Mouse (Mus musculus): Measurements from ENCODE around the gene Sec23ip. TPM values are rescaled to one million over a fixed set of nuclear protein-coding genes. Genes with fewer than 3 reads are reported as not detected.

Sec23ip gene
- polyA plus RNA-seq, 1 experiment, result 4.3 TPM

DNA sequence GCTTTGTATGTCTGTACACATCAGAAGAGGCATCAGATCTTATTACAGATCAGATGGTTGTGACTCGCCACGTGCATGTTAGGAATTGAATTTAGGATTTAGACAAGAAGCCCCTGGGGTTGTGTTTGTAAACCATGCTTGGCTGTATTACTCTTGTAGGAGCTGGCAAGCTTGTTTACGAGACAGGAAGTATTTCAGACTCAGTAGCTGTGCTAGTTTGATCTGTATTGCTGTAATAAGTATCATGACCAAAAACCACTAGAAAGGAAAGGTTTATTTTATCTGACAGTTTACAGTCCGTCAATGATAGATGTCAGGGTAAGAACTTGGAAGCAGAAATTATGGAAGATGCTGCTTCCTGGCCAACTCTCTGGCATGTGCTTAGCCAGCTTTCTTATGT is 14.2 kb downstream of the Sec23ip start:
- H3K36me3 ChIP-seq (replicated peaks; ENCODE audit: low read length), result peaks cover 96% of the 10 kb centered on the region
- H3K4me1 ChIP-seq, result no peaks in the 10 kb centered on the region
- H3K27me3 ChIP-seq (replicated peaks), result no peaks in the 10 kb centered on the region
- TF ChIP-seq GATA1 (IDR thresholded peaks at IDR 0.05; ENCODE audit: borderline replicate concordance, low read length) (no peak), FLI1 (IDR thresholded peaks at IDR 0.05; ENCODE audit: low read length) (no peak)
- H3K9me3 ChIP-seq, result no peaks in the 10 kb centered on the region; the same call in 1 of the 2 replicates
- no peak overlapping the region for H3K4me3 ChIP-seq (replicated peaks)

DNA sequence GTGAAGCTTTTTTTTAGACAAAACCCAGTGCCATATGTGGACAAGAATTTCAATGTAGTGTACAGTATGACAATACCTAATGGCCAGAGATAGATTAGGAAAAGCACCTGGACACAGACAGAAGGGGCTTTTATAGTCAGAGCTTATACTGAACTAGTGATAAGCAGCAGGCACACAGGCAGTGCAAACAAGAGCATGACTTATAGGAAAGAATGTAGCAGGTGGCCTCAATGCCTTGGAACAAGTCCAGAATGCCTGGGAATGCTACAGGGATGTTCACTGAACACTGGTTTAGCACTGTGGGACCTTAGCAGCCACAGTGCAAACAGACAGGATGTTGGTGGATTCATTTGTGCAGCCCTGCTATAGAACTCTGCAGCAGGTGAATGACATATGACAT is 22.0 kb downstream of the Sec23ip start:
- H3K36me3 ChIP-seq (replicated peaks; ENCODE audit: low read length), result peaks cover 98% of the 10 kb centered on the region
- H3K4me1 ChIP-seq, result no peaks in the 10 kb centered on the region
- TF ChIP-seq FLI1 (IDR thresholded peaks at IDR 0.05; ENCODE audit: low read length) (no peak), GATA1 (IDR thresholded peaks at IDR 0.05; ENCODE audit: borderline replicate concordance, low read length) (no peak)
- no peaks in the 10 kb centered on the region for H3K27me3 ChIP-seq (replicated peaks)
- H3K9me3 ChIP-seq, result no peaks in the 10 kb centered on the region
- H3K4me3 ChIP-seq (replicated peaks), result no peak overlapping the region

DNA sequence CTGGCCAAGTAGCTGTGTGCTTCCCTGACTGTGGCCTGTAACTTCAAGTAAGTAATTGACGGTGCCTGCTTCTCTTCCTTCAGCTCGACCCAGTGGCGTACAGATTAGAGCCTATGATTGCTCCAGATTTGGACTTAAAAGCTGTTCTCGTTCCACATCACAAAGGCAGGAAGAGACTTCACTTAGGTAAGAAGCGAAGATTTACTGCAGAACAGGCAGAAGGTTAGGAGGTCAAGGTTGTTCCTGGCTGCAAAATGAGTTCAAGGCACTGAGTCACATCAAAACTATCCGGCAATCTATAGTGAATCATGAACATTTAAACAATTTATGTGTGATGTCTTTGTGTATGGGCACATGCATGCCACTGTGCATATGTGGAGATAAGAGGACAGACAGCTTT is 32.5 kb downstream of the Sec23ip start:
- Histone ChIP-seq H3K4me1 (peaks cover 9% of the 10 kb centered on the region; the same call in 1 of the 2 replicates), H3K27me3 (replicated peaks) (no peaks in the 10 kb centered on the region), H3K36me3 (replicated peaks; ENCODE audit: low read length) (peaks cover 99% of the 10 kb centered on the region), H3K4me3 (replicated peaks) (no peak overlapping the region), H3K9me3 (no peaks in the 10 kb centered on the region)
- no peak for TF ChIP-seq FLI1 (IDR thresholded peaks at IDR 0.05; ENCODE audit: low read length)
- TF ChIP-seq GATA1 (IDR thresholded peaks at IDR 0.05; ENCODE audit: borderline replicate concordance, low read length), result no peak

DNA sequence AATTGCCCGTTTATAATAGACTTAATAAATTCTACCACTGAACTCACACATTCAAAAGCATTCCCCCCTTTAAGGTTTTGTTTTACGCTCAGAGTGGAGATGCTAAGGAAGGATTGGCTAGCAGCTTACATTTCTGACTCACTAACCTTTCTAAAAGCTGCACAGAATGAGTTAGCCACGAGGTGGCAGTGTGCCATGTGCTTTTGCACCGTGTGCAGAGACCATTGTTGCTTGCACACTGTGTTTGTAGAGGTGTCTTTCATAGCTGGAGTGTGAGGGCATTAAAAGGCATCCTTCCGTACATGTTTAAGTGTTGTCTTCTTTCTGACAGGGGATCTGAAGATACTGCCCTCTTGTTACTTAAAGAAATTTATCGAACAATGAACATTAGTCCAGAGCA is 34.6 kb downstream of the Sec23ip start:
- peaks cover 98% of the 10 kb centered on the region for H3K36me3 ChIP-seq (replicated peaks; ENCODE audit: low read length)
- no peaks in the 10 kb centered on the region for H3K9me3 ChIP-seq
- TF ChIP-seq GATA1 (IDR thresholded peaks at IDR 0.05; ENCODE audit: borderline replicate concordance, low read length) (no peak), FLI1 (IDR thresholded peaks at IDR 0.05; ENCODE audit: low read length) (no peak)
- H3K4me1 ChIP-seq, result peaks cover 20% of the 10 kb centered on the region
- no peak overlapping the region for H3K4me3 ChIP-seq (replicated peaks)
- H3K27me3 ChIP-seq (replicated peaks), result no peaks in the 10 kb centered on the region

DNA sequence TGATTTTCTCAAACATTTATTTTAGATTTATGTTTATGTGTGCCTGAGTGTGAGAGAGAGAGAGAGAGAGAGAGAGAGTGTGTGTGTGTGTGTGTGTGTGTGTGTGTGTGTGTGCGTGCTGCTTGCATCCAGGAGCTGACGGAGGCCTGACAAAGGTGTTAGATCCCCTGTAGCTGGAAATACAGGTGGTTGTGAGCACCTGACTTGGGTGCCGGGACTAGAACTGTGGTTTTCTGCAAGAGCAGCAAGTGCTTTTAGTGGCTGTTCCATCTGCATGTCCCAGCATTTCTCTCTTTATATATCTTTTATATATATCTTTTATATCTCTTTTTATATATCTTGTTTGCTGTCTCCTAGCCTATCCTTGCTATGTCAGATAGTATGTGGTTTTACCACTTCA is 37.1 kb downstream of the Sec23ip start:
- peaks cover 96% of the 10 kb centered on the region for H3K36me3 ChIP-seq (replicated peaks; ENCODE audit: low read length)
- no peaks in the 10 kb centered on the region for H3K27me3 ChIP-seq (replicated peaks)
- peaks cover 20% of the 10 kb centered on the region for H3K4me1 ChIP-seq

DNA sequence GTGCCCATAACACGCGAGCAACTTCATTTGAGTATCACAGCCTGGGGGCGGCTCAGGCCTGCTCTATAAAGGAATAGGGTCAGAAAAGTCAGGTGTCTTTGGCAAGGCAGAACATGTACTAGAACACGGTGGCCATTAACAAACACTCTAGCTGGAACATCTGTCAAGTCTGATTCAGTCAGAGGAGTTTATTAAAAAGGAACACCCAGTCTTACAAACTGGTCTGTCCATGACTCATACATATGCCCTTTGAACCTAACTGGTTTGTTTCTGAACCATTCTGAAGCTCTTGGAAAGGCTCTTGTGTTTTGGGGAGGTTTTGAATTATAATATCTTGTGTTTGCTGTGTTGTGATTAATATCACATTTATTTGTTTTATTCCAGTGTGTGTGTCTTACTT is 45.3 kb downstream of the Sec23ip start:
- TF ChIP-seq GATA1 (IDR thresholded peaks at IDR 0.05; ENCODE audit: borderline replicate concordance, low read length) (no peak), FLI1 (IDR thresholded peaks at IDR 0.05; ENCODE audit: low read length) (no peak)
- H3K36me3 ChIP-seq (replicated peaks; ENCODE audit: low read length), result peaks cover 19% of the 10 kb centered on the region

More for the DNA sequence above, 37.1 kb downstream of the Sec23ip start:
- TF ChIP-seq FLI1 (IDR thresholded peaks at IDR 0.05; ENCODE audit: low read length) (no peak), GATA1 (IDR thresholded peaks at IDR 0.05; ENCODE audit: borderline replicate concordance, low read length) (no peak)
- Histone ChIP-seq H3K9me3 (no peaks in the 10 kb centered on the region), H3K4me3 (replicated peaks) (no peak overlapping the region)

DNA sequence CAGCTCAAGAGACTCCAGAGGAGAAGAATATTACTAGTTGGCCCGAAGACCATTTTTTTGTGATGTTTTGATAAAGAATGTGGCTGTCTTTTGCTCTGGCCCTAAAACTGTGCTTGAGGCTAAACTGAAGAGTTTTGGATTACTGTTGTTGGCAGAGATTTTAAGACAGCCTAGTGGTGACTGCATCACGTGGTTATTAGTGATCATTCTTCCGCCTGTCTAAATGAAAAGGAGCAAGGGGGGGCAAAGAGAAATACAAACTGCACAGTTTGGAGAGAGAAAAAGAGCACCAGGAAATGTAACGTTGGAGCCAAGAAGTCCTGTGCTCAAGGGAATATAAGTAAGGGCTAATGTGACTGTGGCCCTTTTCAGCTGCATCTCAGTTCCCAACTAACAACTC is 48.7 kb downstream of the Sec23ip start:
- TF ChIP-seq FLI1 (IDR thresholded peaks at IDR 0.05; ENCODE audit: low read length) (no peak), GATA1 (IDR thresholded peaks at IDR 0.05; ENCODE audit: borderline replicate concordance, low read length) (no peak)
- Histone ChIP-seq H3K36me3 (replicated peaks; ENCODE audit: low read length) (no peaks in the 10 kb centered on the region), H3K4me1 (peaks cover 21% of the 10 kb centered on the region), H3K9me3 (no peaks in the 10 kb centered on the region), H3K4me3 (replicated peaks) (no peak overlapping the region), H3K27me3 (replicated peaks) (peaks cover 8% of the 10 kb centered on the region)

More for the DNA sequence above, 45.3 kb downstream of the Sec23ip start:
- peaks cover 21% of the 10 kb centered on the region for H3K4me1 ChIP-seq
- no peak overlapping the region for H3K4me3 ChIP-seq (replicated peaks)
- no peaks in the 10 kb centered on the region for H3K9me3 ChIP-seq
- peaks cover 6% of the 10 kb centered on the region for H3K27me3 ChIP-seq (replicated peaks)

DNA sequence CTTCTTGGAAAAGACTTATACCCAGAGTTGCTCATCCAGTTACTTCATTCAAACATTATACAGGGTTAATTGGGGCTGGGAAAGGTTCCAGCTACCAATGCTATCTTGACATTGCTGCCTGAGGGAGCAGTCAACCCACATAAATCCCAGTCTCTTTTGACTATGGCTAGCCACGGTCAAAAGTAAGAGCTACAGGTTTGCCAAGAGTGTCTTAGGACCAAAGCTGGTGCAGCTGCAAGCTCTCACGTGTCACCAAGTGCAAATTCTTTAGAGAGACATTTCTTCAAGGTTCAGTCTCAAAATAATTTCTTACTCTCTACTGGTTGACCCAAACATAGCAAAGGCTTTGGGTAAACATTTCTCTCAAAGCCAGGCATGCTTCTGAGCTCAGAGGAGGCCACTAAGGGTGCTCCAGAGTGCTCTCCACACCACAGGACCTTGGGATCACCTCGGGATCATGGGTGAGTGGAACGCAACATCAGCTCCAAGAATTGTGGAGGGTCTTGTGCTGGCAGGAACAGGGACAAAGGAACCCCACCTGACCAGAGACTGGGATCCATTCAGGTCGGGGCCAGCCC is 80.3 kb downstream of the Sec23ip start:
- no peaks in the 10 kb centered on the region for H3K9me3 ChIP-seq
- no peaks in the 10 kb centered on the region for H3K27me3 ChIP-seq (replicated peaks)
- TF ChIP-seq FLI1 (IDR thresholded peaks at IDR 0.05; ENCODE audit: low read length), result no peak
- TF ChIP-seq GATA1 (IDR thresholded peaks at IDR 0.05; ENCODE audit: borderline replicate concordance, low read length), result no peak
- no peak overlapping the region for H3K4me3 ChIP-seq (replicated peaks)
- no peaks in the 10 kb centered on the region for H3K36me3 ChIP-seq (replicated peaks; ENCODE audit: low read length)
- H3K4me1 ChIP-seq, result no peaks in the 10 kb centered on the region

DNA sequence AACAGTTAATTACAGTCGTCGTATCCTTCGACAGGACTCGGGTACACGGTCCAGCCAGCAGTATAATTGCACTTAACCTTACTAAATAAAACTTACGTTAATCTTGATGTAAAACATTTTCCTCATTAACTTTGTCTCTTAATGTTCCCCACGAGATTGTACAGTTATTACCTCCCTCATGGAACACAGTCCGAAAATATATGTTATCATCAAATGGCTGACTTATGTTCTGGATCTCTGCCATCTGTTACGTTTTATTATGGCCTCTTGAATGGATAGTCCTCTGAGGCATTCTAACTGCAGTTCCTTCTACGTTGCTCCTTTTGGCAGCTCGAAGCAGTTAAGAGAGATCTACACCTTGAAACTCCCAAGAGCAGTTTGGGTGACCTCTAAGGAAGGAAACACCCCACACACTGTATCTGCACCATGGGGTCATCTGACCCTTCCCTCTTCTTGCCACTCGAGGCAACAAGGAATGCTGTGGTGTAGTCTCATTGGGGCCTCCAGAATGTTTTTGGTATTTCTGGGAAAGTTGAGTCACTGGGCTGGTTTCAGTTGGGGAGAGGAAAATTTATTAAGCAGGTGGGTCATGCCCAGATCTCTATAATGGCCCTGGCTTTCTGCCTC is 87.8 kb downstream of the Sec23ip start:
- Histone ChIP-seq H3K27me3 (replicated peaks) (no peaks in the 10 kb centered on the region), H3K36me3 (replicated peaks; ENCODE audit: low read length) (no peaks in the 10 kb centered on the region), H3K4me1 (no peaks in the 10 kb centered on the region), H3K4me3 (replicated peaks) (no peak overlapping the region), H3K9me3 (0 out of 2 replicates have a peak, but pooled peaks cover 3% of the 10 kb centered on the region)
- TF ChIP-seq GATA1 (IDR thresholded peaks at IDR 0.05; ENCODE audit: borderline replicate concordance, low read length), result no peak
- TF ChIP-seq FLI1 (IDR thresholded peaks at IDR 0.05; ENCODE audit: low read length), result no peak

DNA sequence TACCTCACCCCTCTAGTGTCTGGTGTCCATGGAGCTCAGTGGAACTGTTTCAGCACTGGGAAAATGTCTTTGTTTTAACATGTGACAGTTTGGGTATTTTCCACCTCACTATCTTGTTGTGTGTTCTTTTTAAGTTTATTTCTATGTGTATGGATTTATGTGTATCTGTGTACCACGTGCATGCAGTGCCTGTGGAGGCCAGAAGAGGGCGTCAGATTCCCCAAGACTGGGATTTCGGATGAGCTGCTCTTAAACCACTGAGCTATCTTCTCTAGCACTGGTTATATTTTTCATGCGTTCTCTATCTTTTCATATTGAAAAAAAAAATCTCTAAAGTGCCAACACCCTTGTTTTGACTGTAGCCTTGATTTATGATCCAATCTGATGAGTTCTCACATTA is 88.5 kb downstream of the Sec23ip start:
- Histone ChIP-seq H3K36me3 (replicated peaks; ENCODE audit: low read length) (no peaks in the 10 kb centered on the region), H3K4me1 (no peaks in the 10 kb centered on the region), H3K4me3 (replicated peaks) (no peak overlapping the region), H3K27me3 (replicated peaks) (no peaks in the 10 kb centered on the region), H3K9me3 (0 out of 2 replicates have a peak, but pooled peaks cover 3% of the 10 kb centered on the region)
- TF ChIP-seq FLI1 (IDR thresholded peaks at IDR 0.05; ENCODE audit: low read length), result no peak
- no peak for TF ChIP-seq GATA1 (IDR thresholded peaks at IDR 0.05; ENCODE audit: borderline replicate concordance, low read length)

Other genes starting within 250 kb of the Sec23ip start
- 42.5 and 84.5 TPM in 2 replicates for gene Bag3, start 221.3 kb upstream of the Sec23ip start, polyA plus RNA-seq (2012; ENCODE audit: insufficient read depth, low replicate concordance)
- gene Inpp5f, start 133.6 kb upstream of the Sec23ip start, polyA plus RNA-seq (2012; ENCODE audit: insufficient read depth, low replicate concordance), result 0.51 TPM in 1 of 2 replicates, not detected in the other
- gene Mcmbp, start 4.4 kb upstream of the Sec23ip start, polyA plus RNA-seq (2012; ENCODE audit: insufficient read depth, low replicate concordance), result 1.4 and 6.3 TPM in 2 replicates